Mouse (Mus musculus) heart, embryonic 14.5 days (tissue): ENCODE results near the gene Tbcc. TPM values are rescaled to one million over a fixed set of nuclear protein-coding genes. Genes with fewer than 3 reads are reported as not detected.
"Not testable (repeated sequence)": the region's sequence is repeated elsewhere in the genome, so short reads cannot be mapped to it uniquely, and the experiment has no call there.

Experiments
- ATAC-seq: fragments of 200-750 bp; cut with Nextera tagmentation; 2 replicates; pipeline ENCODE4 v1.8.0; 2017; ENCODE audit warnings: low read depth, moderate TSS enrichment; ENCODE audit not compliant: insufficient number of reproducible peaks, insufficient read depth, low FRiP score
- H3K27ac ChIP-seq, 2 experiments: fragments of 200-500 bp in 1 of 2; fragments of 300-500 bp in 1 of 2; sonication (generic) in 1 of 2; replicated peaks in 1 of 2; 2 replicates each; pipeline ENCODE4 v1.5.1; 2012 to 2014; ENCODE audit warnings: low read depth in 2 of 2, low read length in 2 of 2, control low read depth in 1 of 2, mild to moderate bottlenecking in 1 of 2, mixed read lengths in 1 of 2; ENCODE audit not compliant: control insufficient read depth in 1 of 2, insufficient read depth in 1 of 2
- H3K27me3 ChIP-seq: fragments of 300-500 bp; sonication (generic); 2 replicates; pipeline ENCODE4 v1.6.1; 2014; ENCODE audit warnings: mild to moderate bottlenecking, low read length, control low read depth; ENCODE audit not compliant: control insufficient read depth, insufficient read depth
- H3K36me3 ChIP-seq: fragments of 300-500 bp; sonication (generic); 2 replicates; pipeline ENCODE4 v1.6.1; 2014; ENCODE audit warnings: mild to moderate bottlenecking, control low read depth, low read length, mixed read lengths; ENCODE audit not compliant: control insufficient read depth, insufficient read depth
- H3K4me1 ChIP-seq, 2 experiments: fragments of 200-500 bp in 1 of 2; fragments of 300-500 bp in 1 of 2; sonication (generic) in 1 of 2; 2 replicates each; pipeline ENCODE4 v1.6.1; 2012 to 2014; ENCODE audit warnings: low read length in 2 of 2, control low read depth in 1 of 2, mixed read lengths in 1 of 2; ENCODE audit not compliant: control insufficient read depth in 2 of 2, insufficient read depth in 2 of 2
- H3K4me2 ChIP-seq: fragments of 300-500 bp; sonication (generic); 2 replicates; pipeline ENCODE4 v1.6.1; 2014; ENCODE audit warnings: mild to moderate bottlenecking, low read length
- H3K4me3 ChIP-seq, 2 experiments: fragments of 200-500 bp in 1 of 2; fragments of 300-500 bp in 1 of 2; sonication (generic) in 1 of 2; 2 replicates each; pipeline ENCODE4 v1.5.1; 2012 to 2014; ENCODE audit warnings: low read length in 2 of 2, mild to moderate bottlenecking in 2 of 2, control low read depth in 1 of 2, low read depth in 1 of 2, moderate library complexity in 1 of 2; ENCODE audit not compliant: control insufficient read depth in 1 of 2, insufficient read depth in 1 of 2
- H3K9ac ChIP-seq: fragments of 300-500 bp; sonication (generic); 2 replicates; pipeline ENCODE4 v1.6.1; 2014; ENCODE audit warnings: mild to moderate bottlenecking, low read length
- H3K9me3 ChIP-seq: fragments of 300-500 bp; sonication (generic); 2 replicates; pipeline ENCODE4 v1.6.1; 2016; ENCODE audit warnings: low read length, control low read depth; ENCODE audit not compliant: control insufficient read depth
- WGBS: fragments of 180-500 bp; shearing (Covaris S2); extraction: QIAGEN DNeasy Blood & Tissue Kit; methylation state at CpG from one replicate; pipeline ENCODE4 v1.1.7; 2014; 5-methylcytosine and 5-hydroxymethylcytosine counted together
- polyA plus RNA-seq: library from polyadenylated mRNA; unstranded; fragments of >200 nt; fragmentation: Nextera tagmentation; extraction: Ambion mirVana; gene quantifications from 2 replicates; pipeline ENCODE4 v1.2.1, GENCODE M21; 2014

The Tbcc gene
- polyA plus RNA-seq: 53.1 and 54.7 TPM in 2 replicates

DNA sequence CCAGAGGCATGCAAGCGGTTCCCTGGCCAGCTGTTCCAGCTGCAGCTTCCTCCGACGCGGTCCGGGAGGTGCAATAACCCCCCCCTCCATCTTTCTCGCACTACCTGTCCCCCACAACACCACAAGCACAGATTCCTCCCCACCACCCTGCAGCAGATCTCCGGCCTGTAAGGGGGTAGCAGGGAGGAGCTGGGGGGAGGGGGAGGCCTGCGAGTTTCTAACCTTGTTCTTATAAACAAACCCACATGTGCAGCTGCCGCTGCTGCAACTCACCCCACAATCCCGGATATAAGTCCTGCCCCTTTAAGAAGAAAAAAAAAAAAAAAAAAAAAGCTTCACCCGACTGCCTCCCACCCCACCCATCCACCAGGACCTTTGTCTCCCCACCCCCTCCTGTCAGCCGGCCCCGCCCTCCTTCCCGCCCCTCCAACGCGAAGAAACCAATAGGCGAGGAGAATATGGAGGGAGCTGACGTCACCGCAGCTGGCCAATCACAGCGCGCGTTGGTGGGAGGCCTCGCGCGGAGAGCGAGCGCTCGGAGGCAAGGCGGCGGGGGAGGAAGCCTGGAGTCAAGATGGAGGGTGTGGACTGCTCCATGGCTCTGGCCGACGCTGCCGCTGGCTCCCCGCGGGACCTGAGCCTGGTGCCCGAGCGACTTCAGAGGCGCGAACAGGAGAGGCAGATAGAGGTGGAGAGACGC is at the start of gene Tbcc:
Tbcc (plus strand) TSS at position 569 of the 700 bp plus-strand sequence.
- peaks cover 18 to 39% of the 10 kb centered on the region in 2 experiments for H3K4me1 ChIP-seq
- 0% methylated on average over 40 of the region's 40 CpGs for WGBS
- peak within 1 kb of the TSS; percentile 83 to 96 for H3K4me3 ChIP-seq
- H3K27me3 ChIP-seq: no peaks in the 10 kb centered on the region
- peak within 1 kb of the TSS; percentile 91 to 92 for H3K27ac ChIP-seq
- ATAC-seq: peak; percentile 89
- H3K9ac ChIP-seq: peak within 1 kb of the TSS; percentile 96
- H3K4me2 ChIP-seq: peak within 1 kb of the TSS; percentile 97
- H3K9me3 ChIP-seq: no peaks in the 10 kb centered on the region
- H3K36me3 ChIP-seq: peaks cover 6% of the 10 kb centered on the region; the same call in 1 of the 2 replicates

GRCm38 (mm10) chr17:46843022-46843421 is 47.5 kb upstream of the Tbcc start:
- Histone ChIP-seq H3K27me3 (no peaks in the 10 kb centered on the region), H3K9me3 (no peaks in the 10 kb centered on the region), H3K36me3 (no peaks in the 10 kb centered on the region), H3K4me2 (no peak overlapping the region), H3K9ac (no peak overlapping the region), H3K4me3 (no peak overlapping the region), H3K27ac (no peak overlapping the region), H3K4me1 (peaks cover 4 to 10% of the 10 kb centered on the region in 2 experiments; a peak in 2 of 4 replicates)
- ATAC-seq: no peak
- 57% methylated on average over 2 of the region's 2 CpGs for WGBS

- ATAC-seq: no peak
- 73% methylated on average over 7 of the region's 7 CpGs for WGBS
- no peaks in the 10 kb centered on the region for H3K27me3 ChIP-seq
- no peak overlapping the region for H3K9ac ChIP-seq
- no peak overlapping the region for H3K27ac ChIP-seq
- peaks cover 4 to 12% of the 10 kb centered on the region in 2 experiments; a peak in 2 of 4 replicates for H3K4me1 ChIP-seq
- H3K36me3 ChIP-seq: no peaks in the 10 kb centered on the region
- H3K4me3 ChIP-seq: no peak overlapping the region
- no peak overlapping the region for H3K4me2 ChIP-seq
- H3K9me3 ChIP-seq: no peaks in the 10 kb centered on the region
Measured at GRCm38 (mm10) chr17:46843716-46844115, 46.8 kb upstream of the Tbcc start.

DNA sequence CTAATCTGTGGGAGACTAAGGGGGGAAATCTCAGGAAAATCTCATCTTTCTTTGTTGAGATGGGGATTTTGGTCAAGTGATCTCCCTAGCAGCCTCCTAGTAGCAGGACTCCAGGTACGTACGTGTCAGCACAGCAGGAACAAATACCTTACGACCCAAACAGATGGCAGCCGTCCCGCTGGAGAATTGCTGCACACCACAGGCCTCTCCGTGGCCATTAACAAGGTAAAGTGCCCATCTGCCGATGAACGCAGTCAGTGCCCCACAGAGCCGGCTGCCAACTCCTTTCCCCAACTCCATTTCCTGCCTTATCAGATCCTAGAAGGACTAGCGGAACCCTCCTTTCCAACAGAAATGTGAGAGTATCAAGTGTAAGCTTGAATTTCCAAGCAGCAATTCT is 45.7 kb upstream of the Tbcc start:
- Histone ChIP-seq H3K4me2 (no peak overlapping the region), H3K4me1 (peaks cover 4 to 13% of the 10 kb centered on the region in 2 experiments; a peak in 2 of 4 replicates), H3K9ac (no peak overlapping the region), H3K9me3 (no peaks in the 10 kb centered on the region), H3K36me3 (no peaks in the 10 kb centered on the region), H3K4me3 (no peak overlapping the region), H3K27me3 (no peaks in the 10 kb centered on the region), H3K27ac (no peak overlapping the region)
- ATAC-seq: no peak
- 57% methylated on average over 10 of the region's 10 CpGs for WGBS

DNA sequence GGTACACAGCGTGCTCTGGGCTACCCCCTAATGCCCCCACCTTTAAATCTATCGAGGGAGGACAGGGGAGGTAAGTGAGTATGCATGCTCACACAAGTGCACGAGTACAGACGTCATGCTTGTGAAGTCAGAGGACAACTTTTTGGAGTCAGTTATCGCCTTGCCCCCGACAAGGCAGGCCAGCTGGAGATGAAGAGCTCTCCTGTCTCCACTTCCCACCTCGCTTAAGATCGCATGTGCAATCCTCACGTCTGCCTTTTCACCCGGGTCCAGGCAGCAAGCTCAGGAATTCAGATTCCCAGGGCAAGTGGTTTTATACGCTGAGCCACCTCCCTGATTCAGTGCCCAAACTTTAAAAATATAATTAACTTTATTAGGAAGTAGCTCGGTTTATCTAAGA is 45.2 kb upstream of the Tbcc start:
- Histone ChIP-seq H3K4me2 (no peak overlapping the region), H3K9me3 (no peaks in the 10 kb centered on the region), H3K4me1 (peaks cover 4 to 13% of the 10 kb centered on the region in 2 experiments; a peak in 2 of 4 replicates), H3K27me3 (no peaks in the 10 kb centered on the region), H3K36me3 (no peaks in the 10 kb centered on the region), H3K4me3 (no peak overlapping the region), H3K9ac (no peak overlapping the region), H3K27ac (no peak overlapping the region)
- ATAC-seq: no peak
- WGBS: 59% methylated on average over 12 of the region's 12 CpGs

GRCm38 (mm10) chr17:46846573-46846972 is 43.9 kb upstream of the Tbcc start:
- H3K36me3 ChIP-seq, H3K27me3 ChIP-seq, H3K4me3 ChIP-seq, H3K4me2 ChIP-seq, H3K9ac ChIP-seq, H3K9me3 ChIP-seq, ATAC-seq, H3K27ac ChIP-seq: not testable (repeated sequence)
- peaks cover 4 to 13% of the 10 kb centered on the region in 2 experiments; a peak in 2 of 4 replicates for H3K4me1 ChIP-seq
- WGBS: 95% methylated on average over 18 of the region's 18 CpGs

DNA sequence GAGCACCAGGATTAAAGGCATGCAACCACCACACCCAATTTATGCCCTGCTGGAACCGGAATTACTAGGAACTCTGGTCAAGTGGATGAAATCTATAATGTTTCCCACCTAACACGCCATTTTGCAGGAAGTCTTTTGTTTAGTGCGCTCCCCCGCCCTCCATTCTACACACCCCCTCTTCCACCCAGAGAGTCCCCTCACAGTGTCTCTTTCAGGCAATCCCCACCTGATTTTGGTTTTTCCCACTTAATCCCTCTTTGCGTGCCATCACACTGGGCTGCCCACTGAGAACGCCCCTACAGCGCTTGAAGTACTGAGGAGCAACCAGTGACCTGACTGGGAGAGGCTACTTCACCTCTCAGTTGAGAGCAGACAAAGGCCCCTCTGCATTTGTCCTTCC is 43.3 kb upstream of the Tbcc start:
- Histone ChIP-seq H3K36me3 (no peaks in the 10 kb centered on the region), H3K27me3 (no peaks in the 10 kb centered on the region), H3K4me3 (no peak overlapping the region), H3K9me3 (no peaks in the 10 kb centered on the region), H3K27ac (no peak overlapping the region), H3K9ac (no peak overlapping the region), H3K4me1 (peaks cover 4 to 13% of the 10 kb centered on the region in 2 experiments; a peak in 2 of 4 replicates), H3K4me2 (no peak overlapping the region)
- WGBS: 95% methylated on average over 7 of the region's 7 CpGs
- no peak for ATAC-seq
